Mouse (Mus musculus) midbrain, embryonic 12.5 days (tissue): Measurements from ENCODE around the gene Cd3g. TPM values are rescaled to one million over a fixed set of nuclear protein-coding genes. Genes with fewer than 3 reads are reported as not detected.
"Not testable (repeated sequence)": the region's sequence is repeated elsewhere in the genome, so short reads cannot be mapped to it uniquely, and the experiment has no call there.

Source experiments
- ATAC-seq: fragments of 200-750 bp; cut with Nextera tagmentation; 2 replicates; pipeline ENCODE4 v1.8.0; 2017; ENCODE audit warnings: low read depth, moderate TSS enrichment, moderate library complexity; ENCODE audit not compliant: low FRiP score
- H3K27ac ChIP-seq: fragments of 300-500 bp; sonication (generic); replicated peaks from 2 replicates; pipeline ENCODE4 v1.5.1; 2016; ENCODE audit warnings: mild to moderate bottlenecking
- H3K27me3 ChIP-seq: fragments of 300-500 bp; sonication (generic); 2 replicates; pipeline ENCODE4 v1.6.1; 2016; ENCODE audit warnings: mild to moderate bottlenecking
- H3K36me3 ChIP-seq: fragments of 300-500 bp; sonication (generic); 2 replicates; pipeline ENCODE4 v1.6.1; 2016
- H3K4me1 ChIP-seq: fragments of 300-500 bp; sonication (generic); 2 replicates; pipeline ENCODE4 v1.6.1; 2016
- H3K4me2 ChIP-seq: fragments of 300-500 bp; sonication (generic); replicated peaks from 2 replicates; pipeline ENCODE4 v1.6.1; 2016; ENCODE audit warnings: mild to moderate bottlenecking, moderate library complexity
- H3K4me3 ChIP-seq: fragments of 300-500 bp; sonication (generic); 2 replicates; pipeline ENCODE4 v1.5.1; 2016; ENCODE audit warnings: mild to moderate bottlenecking
- H3K9ac ChIP-seq: fragments of 300-500 bp; sonication (generic); replicated peaks from 2 replicates; pipeline ENCODE4 v1.6.1; 2016; ENCODE audit warnings: mild to moderate bottlenecking, moderate library complexity
- H3K9me3 ChIP-seq: fragments of 300-500 bp; sonication (generic); 2 replicates; pipeline ENCODE4 v1.6.1; 2016; ENCODE audit warnings: mild to moderate bottlenecking
- WGBS: fragments of 180-500 bp; shearing (Covaris S2); methylation state at CpG from one replicate; pipeline ENCODE4 v1.1.7; 2016; 5-methylcytosine and 5-hydroxymethylcytosine counted together
- polyA plus RNA-seq: library from polyadenylated mRNA; unstranded; fragments of >200 nt; fragmentation: Nextera tagmentation; extraction: Ambion mirVana; gene quantifications from 2 replicates; pipeline ENCODE4 v1.2.1, GENCODE M21; 2016

Cd3g gene
- polyA plus RNA-seq, 1 experiment from 2014 or later: not detected

DNA sequence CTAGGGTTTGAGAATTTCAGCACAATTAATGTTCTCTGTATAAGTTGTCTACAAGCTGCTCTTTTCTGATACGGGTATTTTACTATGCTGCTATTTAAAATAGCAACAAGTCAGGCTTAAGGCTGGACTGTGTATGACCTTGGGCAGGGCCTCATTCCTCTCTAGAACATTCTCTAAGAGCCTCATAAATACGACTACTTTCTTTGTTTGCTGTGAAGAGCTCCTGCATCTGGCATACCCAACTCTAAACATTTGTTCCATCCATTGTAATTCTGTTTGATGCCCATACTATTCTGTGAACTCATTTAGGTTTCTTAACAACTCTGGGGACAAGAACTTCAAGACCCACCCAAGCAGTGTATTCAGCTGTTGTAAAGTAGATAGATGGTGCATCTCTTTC lies 2.8 kb upstream of the Cd3g start:
- no peaks in the 10 kb centered on the region for H3K4me1 ChIP-seq
- no peak overlapping the region for H3K27ac ChIP-seq
- H3K4me3 ChIP-seq: no peak overlapping the region
- no peaks in the 10 kb centered on the region for H3K9me3 ChIP-seq
- no peak for ATAC-seq
- H3K4me2 ChIP-seq: no peak overlapping the region
- WGBS: 82% methylated on average over 2 of the region's 2 CpGs
- H3K9ac ChIP-seq: no peak overlapping the region
- H3K27me3 ChIP-seq: no peaks in the 10 kb centered on the region
- no peaks in the 10 kb centered on the region for H3K36me3 ChIP-seq

DNA sequence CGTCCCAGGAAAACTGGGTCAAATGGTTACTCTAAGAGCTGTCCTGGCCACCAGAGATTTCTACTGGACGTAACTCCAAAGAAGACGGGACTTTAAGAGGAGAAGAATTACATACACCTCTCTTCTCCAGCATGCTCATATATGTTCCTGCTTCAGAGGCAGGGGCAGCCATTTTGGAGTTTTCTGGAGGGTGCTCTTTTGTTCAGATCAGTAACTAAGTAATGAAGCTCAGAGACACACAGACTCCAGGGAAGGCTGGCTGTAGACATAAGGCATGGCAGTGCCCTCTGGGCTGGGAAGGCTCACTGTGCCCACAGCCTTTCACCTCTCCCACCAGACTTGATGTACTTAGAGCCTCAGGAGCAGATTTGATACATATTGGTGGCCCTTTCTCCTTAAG lies 2.3 kb upstream of the Cd3g start:
- 88% methylated on average over 3 of the region's 3 CpGs for WGBS
- H3K36me3 ChIP-seq: no peaks in the 10 kb centered on the region
- no peaks in the 10 kb centered on the region for H3K9me3 ChIP-seq
- H3K27ac ChIP-seq: no peak overlapping the region
- no peak overlapping the region for H3K9ac ChIP-seq
- H3K27me3 ChIP-seq: no peaks in the 10 kb centered on the region
- H3K4me2 ChIP-seq: no peak overlapping the region
- no peaks in the 10 kb centered on the region for H3K4me1 ChIP-seq
- no peak overlapping the region for H3K4me3 ChIP-seq
- ATAC-seq: no peak

DNA sequence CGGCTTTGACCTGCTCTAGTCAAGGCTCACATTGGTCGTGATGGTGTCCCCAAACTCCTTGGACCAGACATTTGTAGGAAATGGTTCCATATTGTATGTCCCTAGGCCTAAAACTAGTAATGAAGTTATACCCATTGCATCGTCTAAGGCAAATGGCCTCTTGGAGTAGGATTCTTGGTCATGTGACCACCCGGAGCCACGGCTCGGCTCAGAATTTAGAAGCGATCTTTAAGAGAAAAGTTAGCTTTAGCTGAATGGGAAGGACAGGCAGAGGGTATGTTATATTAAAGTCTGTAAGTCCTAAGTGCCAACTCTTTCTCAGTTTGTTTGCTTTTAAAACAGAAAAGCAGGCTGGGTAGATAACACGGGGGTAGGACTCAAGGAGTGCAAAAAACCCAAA lies 1.9 kb upstream of the Cd3g start:
- Histone ChIP-seq H3K36me3 (no peaks in the 10 kb centered on the region), H3K4me3 (no peak overlapping the region), H3K4me2 (no peak overlapping the region), H3K27me3 (no peaks in the 10 kb centered on the region), H3K27ac (no peak overlapping the region), H3K9ac (no peak overlapping the region), H3K9me3 (no peaks in the 10 kb centered on the region), H3K4me1 (no peaks in the 10 kb centered on the region)
- ATAC-seq: no peak
- WGBS: 92% methylated on average over 8 of the region's 8 CpGs

DNA sequence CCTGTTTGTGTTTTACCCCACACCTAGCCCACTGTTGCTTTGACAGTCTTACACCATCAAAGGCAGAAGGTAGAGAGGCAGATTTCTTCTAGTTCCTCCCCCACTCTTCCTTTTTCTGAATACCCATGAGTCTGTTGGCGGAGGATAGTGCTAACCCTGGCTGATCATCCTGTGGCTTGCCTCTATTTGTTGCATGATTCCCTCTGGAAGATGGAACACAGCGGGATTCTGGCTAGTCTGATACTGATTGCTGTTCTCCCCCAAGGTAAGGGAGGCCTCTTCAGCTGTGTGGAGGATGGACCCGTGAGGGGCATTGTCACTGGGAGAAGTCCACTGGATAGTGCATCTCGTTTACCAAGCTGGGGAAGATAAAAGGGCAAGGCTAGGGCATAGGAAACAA lies 1.4 kb upstream of the Cd3g start, which contains the start of gene Cd3d:
Gene Cd3d (plus strand): TSS at position 111 of the 400 bp plus-strand sequence.
- no peaks in the 10 kb centered on the region for H3K9me3 ChIP-seq
- H3K4me1 ChIP-seq: no peaks in the 10 kb centered on the region
- H3K27me3 ChIP-seq: no peaks in the 10 kb centered on the region
- no peaks in the 10 kb centered on the region for H3K36me3 ChIP-seq
- 81% methylated on average over 4 of the region's 4 CpGs for WGBS
- ATAC-seq: no peak
- H3K4me2 ChIP-seq: no peak within 1 kb of the TSS
- no peak within 1 kb of the TSS for H3K9ac ChIP-seq
- no peak within 1 kb of the TSS for H3K27ac ChIP-seq
- no peak within 1 kb of the TSS for H3K4me3 ChIP-seq

DNA sequence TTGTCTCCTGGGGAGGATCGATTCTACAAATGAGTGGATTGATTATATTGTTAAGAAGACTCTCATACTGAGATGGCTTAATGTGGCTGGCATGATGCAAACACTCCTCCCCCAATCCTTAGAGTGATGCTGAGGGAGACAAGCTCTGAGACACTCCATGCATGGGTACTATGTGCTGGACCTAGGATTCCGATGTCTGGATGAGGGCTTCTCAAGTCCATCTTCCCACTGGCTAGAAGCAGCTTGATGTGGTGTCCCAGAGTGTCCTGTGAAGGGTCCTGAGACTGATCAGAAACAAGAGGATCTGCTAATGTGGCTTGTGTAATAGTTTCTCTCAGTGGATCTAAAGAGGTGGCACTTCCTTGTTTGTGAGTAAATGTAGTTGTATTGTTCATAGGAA lies 873 bp upstream of the Cd3g start:
- Histone ChIP-seq H3K4me3 (no peak overlapping the region), H3K27ac (no peak overlapping the region), H3K4me2 (no peak overlapping the region), H3K4me1 (no peaks in the 10 kb centered on the region), H3K9me3 (no peaks in the 10 kb centered on the region), H3K36me3 (no peaks in the 10 kb centered on the region), H3K27me3 (no peaks in the 10 kb centered on the region), H3K9ac (no peak overlapping the region)
- WGBS: 85% methylated on average over 2 of the region's 2 CpGs
- ATAC-seq: no peak

DNA sequence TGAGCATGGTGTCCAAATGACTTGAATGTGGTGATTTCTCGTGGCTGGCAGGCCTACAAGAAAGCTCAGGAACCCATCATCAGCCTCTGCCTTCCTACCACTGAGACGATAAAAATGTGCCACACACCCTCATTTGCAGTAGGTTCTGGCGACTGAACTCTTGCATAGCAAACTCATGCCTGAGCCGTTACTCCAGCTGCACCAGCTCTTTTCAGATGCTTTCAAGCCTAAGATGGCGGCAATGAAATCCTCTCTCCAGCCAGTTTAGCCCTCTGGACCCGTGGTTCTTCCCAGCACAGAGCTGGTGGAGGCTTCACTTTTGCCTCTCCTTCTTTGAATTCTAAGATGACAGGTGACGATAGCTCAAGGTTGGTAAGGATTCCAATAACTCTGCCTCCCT lies 425 bp downstream of the Cd3g start:
- Histone ChIP-seq H3K9me3 (no peaks in the 10 kb centered on the region), H3K4me3 (no peak overlapping the region), H3K36me3 (no peaks in the 10 kb centered on the region), H3K4me2 (no peak overlapping the region), H3K27ac (no peak overlapping the region), H3K9ac (no peak overlapping the region), H3K27me3 (peaks cover 5% of the 10 kb centered on the region; the same call in 1 of the 2 replicates), H3K4me1 (no peaks in the 10 kb centered on the region)
- no peak for ATAC-seq
- 79% methylated on average over 7 of the region's 7 CpGs for WGBS

DNA sequence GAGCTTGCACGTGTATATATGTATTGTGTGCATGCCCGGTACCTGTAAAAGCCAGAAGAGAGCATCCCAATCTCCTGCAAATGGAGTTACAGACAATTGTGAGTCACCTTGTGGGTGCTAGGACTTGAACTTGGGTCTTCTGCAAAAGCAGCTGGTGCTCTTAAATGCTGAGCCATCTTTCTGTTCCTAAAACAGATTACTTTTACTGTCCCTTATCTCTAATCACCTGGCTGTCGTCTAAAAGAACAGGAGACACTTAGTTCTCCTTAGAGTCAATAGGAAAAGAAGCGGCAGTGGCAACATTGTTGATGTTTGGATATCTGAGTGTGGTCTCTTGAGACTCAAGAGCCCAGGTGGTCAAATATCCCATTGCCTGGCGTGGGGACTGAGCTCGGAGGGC lies 2.4 kb downstream of the Cd3g start:
- H3K27ac ChIP-seq: no peak overlapping the region
- no peak overlapping the region for H3K4me2 ChIP-seq
- WGBS: 73% methylated on average over 6 of the region's 6 CpGs
- no peak for ATAC-seq
- H3K9ac ChIP-seq: no peak overlapping the region
- no peak overlapping the region for H3K4me3 ChIP-seq
- H3K36me3 ChIP-seq: no peaks in the 10 kb centered on the region
- H3K9me3 ChIP-seq: no peaks in the 10 kb centered on the region
- H3K27me3 ChIP-seq: peaks cover 12% of the 10 kb centered on the region
- H3K4me1 ChIP-seq: no peaks in the 10 kb centered on the region

DNA sequence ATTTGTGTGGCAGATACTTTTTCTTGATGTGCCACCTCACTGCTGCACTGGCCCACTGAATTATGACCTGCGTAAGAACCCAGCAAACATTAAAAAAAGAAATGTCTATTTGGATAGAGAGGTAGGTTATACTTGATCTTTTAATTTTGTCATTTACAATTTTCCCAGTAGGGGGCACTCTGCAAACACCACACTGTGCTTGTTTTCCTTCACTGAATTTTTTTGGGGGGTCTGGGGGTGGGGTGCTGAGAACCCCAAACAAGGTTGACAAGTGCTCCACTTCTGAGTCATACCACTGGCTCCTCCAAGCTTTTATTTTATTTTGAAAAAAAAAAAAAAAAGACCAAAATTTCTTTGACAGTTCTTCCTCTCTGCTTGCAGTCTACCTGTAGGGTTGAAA lies 10.8 kb downstream of the Cd3g start:
- H3K27me3 ChIP-seq: peaks cover 14% of the 10 kb centered on the region
- ATAC-seq: no peak
- whole genome bisulfite sequencing: 75% methylated on average over 1 of the region's 1 CpGs
- H3K4me3 ChIP-seq: no peak overlapping the region
- no peaks in the 10 kb centered on the region for H3K9me3 ChIP-seq
- no peak overlapping the region for H3K27ac ChIP-seq
- H3K4me1 ChIP-seq: peaks cover 10% of the 10 kb centered on the region
- H3K9ac ChIP-seq: no peak overlapping the region
- H3K4me2 ChIP-seq: no peak overlapping the region
- H3K36me3 ChIP-seq: no peaks in the 10 kb centered on the region

DNA sequence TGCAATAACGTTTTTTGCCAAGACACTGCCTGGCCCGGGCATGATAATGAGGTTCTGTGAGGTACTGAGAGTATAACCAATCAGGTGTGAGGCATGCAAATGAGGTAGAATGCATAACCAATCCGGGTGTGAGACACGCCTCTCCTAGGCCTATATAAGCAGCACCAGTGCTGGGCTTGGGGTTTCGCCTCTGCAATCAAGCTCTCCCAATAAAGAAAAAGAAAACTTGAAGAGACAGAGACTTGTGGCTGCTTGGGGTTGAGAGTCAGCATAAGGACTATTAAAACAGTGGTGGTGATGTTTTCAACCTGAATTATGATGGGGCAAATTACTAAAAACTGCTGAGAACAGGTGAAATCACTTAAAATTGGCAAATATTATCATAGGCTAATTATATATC lies 12.5 kb downstream of the Cd3g start:
- H3K36me3 ChIP-seq, H3K9me3 ChIP-seq, ATAC-seq, H3K27me3 ChIP-seq, H3K4me2 ChIP-seq, H3K4me3 ChIP-seq, H3K27ac ChIP-seq, H3K9ac ChIP-seq: not testable (repeated sequence)
- WGBS: 89% methylated on average over 5 of the region's 5 CpGs
- peaks cover 14% of the 10 kb centered on the region for H3K4me1 ChIP-seq

DNA sequence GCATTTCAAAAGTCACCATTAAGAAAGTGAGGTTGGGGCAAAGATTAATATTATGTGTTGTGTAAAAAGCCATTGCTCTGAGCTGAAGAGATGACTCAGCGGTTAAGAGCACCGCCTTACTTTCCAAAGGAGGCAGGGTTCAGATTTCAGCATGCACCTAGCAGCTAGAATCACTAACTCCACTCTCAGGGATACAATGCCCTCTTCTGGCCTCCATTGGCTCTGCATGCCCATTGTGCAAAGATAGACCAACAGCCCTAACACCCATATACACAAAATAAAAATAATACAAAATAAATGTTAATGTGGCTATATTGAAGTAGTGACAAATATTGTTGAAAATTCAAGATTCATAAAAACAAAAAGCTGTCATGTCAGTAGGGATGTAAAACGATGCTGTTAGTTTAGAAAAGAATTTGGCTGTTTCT lies 13.4 kb downstream of the Cd3g start:
- Histone ChIP-seq H3K4me1 (peaks cover 14% of the 10 kb centered on the region), H3K27me3 (peaks cover 6% of the 10 kb centered on the region; the same call in 1 of the 2 replicates), H3K4me3 (no peak overlapping the region), H3K9ac (no peak overlapping the region), H3K4me2 (no peak overlapping the region), H3K9me3 (no peaks in the 10 kb centered on the region), H3K27ac (no peak overlapping the region), H3K36me3 (no peaks in the 10 kb centered on the region)
- 26% methylated on average over 3 of the region's 3 CpGs for WGBS
- no peak for ATAC-seq

DNA sequence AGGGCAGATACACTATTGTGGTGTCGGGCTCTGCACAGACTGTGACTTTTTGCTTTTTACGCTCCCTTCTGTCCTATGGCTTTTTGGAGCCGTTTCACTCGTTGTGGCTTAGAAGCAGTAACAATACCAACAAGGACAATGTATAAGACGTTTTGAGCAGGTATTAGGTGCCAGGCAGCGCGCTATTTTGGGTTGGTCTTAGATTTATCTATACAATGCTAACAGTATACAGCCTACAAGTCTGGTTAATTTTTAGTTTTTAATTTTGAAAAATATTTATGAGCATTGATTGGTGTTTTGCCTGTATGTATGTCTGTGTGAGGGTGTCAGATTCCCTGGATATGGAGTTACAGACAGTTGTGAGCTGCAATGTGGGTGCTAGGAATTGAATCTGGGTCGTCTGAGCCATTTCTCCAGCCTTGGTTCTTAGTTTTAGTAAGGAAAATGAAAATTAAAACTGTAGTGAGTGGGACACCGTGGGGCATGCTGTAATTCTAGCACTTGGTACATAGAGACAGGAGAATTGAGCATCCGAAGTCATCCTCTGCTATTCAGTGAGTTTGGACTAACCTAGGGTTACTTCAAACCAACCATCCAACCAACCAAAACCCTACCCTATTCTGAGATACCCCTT lies 14.3 kb downstream of the Cd3g start:
- WGBS: 16% methylated on average over 10 of the region's 10 CpGs
- Histone ChIP-seq H3K4me2 (peak overlapping the region; percentile 93), H3K36me3 (peaks cover 8% of the 10 kb centered on the region), H3K27ac (peak overlapping the region; percentile 46; the same call in 1 of the 2 replicates), H3K4me3 (peak overlapping the region; percentile 69), H3K27me3 (peaks cover 6% of the 10 kb centered on the region; the same call in 1 of the 2 replicates), H3K9me3 (no peaks in the 10 kb centered on the region), H3K4me1 (peaks cover 14% of the 10 kb centered on the region), H3K9ac (peak overlapping the region; percentile 52; the same call in 1 of the 2 replicates)
- no peak for ATAC-seq

DNA sequence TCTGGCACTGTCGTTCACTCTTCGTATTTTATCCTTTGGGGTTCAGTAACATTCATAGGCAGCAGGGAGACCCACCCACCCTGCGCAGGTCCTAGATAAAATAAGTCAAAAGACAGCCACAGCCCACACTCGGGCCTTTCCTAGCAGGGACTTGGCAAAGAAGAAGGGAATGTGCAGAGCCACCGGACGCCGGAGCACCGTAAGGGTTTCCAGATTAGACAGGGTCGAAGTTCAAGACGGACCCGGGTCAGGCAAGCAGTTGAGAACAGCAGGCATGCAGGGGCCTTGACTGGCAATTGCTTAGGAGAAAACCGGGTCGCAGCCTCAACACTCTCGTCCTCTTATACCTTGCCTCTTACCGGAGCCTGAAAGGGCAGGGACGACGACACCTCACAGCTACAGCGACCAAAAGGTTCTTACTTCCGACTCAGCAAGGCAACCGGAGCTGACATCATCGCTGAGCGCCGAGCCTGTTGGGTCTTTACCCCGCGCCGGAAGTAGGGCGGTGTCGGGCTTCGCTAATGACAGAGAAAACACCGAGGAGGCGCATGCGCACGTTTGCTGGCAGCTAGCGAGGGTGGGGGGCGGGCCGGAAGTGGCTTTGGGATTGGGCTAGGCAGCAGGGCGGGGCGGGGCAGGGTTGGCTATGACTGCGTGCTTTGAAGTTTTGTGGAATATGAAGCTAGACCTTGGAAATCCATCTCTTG lies 15.0 kb downstream of the Cd3g start, which contains the start of gene Ube4a:
Gene Ube4a (minus strand): TSS at position 475 of the 707 bp plus-strand sequence.
- Histone ChIP-seq H3K4me1 (peaks cover 14% of the 10 kb centered on the region), H3K36me3 (peaks cover 8% of the 10 kb centered on the region), H3K4me3 (peak within 1 kb of the TSS; percentile 69), H3K9ac (peak within 1 kb of the TSS; percentile 80), H3K27me3 (peaks cover 3% of the 10 kb centered on the region; the same call in 1 of the 2 replicates), H3K27ac (peak within 1 kb of the TSS; percentile 46; the same call in 1 of the 2 replicates), H3K9me3 (no peaks in the 10 kb centered on the region), H3K4me2 (peak within 1 kb of the TSS; percentile 93)
- 2% methylated on average over 39 of the region's 39 CpGs for WGBS
- peak; percentile 95 for ATAC-seq
